Mouse (Mus musculus) MEL (cell line): Measurements from ENCODE around the gene Fbxl12. TPM values are rescaled to one million over a fixed set of nuclear protein-coding genes. Genes with fewer than 3 reads are reported as not detected.

Experiments
- DNase-seq: peaks from one replicate; pipeline ENCODE4 v3.0.0; 2011; ENCODE audit warnings: low read depth, low spot score
- H3K27ac ChIP-seq: 2 replicates; pipeline ENCODE4 v1.5.1; 2012; ENCODE audit warnings: low read depth, mild to moderate bottlenecking, control low read depth, low read length, moderate library complexity; ENCODE audit not compliant: control insufficient read depth
- H3K27me3 ChIP-seq, 2 experiments: fragments of 150-350 bp in 1 of 2; sonication (generic) in 1 of 2; 2 replicates each; pipeline ENCODE4 v1.6.1; 2012; ENCODE audit warnings: low read length in 2 of 2, mild to moderate bottlenecking in 2 of 2, improper control_type of control experiment in 1 of 2, moderate library complexity in 1 of 2; ENCODE audit not compliant: insufficient read depth in 2 of 2, control insufficient read depth in 1 of 2
- H3K36me3 ChIP-seq, 2 experiments: 2 replicates each; pipeline ENCODE4 v1.6.1; 2012 to 2014; ENCODE audit warnings: low read length in 2 of 2, improper control_type of control experiment in 1 of 2, inconsistent platforms in 1 of 2, mild to moderate bottlenecking in 1 of 2; ENCODE audit not compliant: insufficient read depth in 2 of 2, control insufficient read depth in 1 of 2
- H3K4me1 ChIP-seq, 2 experiments: fragments of 150-350 bp in 1 of 2; sonication (generic) in 1 of 2; 2 replicates each; pipeline ENCODE4 v1.6.1; 2012; ENCODE audit warnings: low read length in 2 of 2, improper control_type of control experiment in 1 of 2, mild to moderate bottlenecking in 1 of 2; ENCODE audit not compliant: insufficient read depth in 2 of 2, control insufficient read depth in 1 of 2
- H3K4me3 ChIP-seq, 2 experiments: fragments of 150-350 bp in 1 of 2; sonication (generic) in 1 of 2; 2 replicates each; pipeline ENCODE4 v1.5.1; 2012; ENCODE audit warnings: low read depth in 2 of 2, low read length in 2 of 2, mild to moderate bottlenecking in 2 of 2, moderate library complexity in 2 of 2, control low read depth in 1 of 2, improper control_type of control experiment in 1 of 2; ENCODE audit not compliant: control insufficient read depth in 1 of 2, insufficient read depth in 1 of 2
- H3K79me2 ChIP-seq: 2 replicates; pipeline ENCODE4 v1.6.1; 2012; ENCODE audit warnings: mild to moderate bottlenecking, low read length, moderate library complexity; ENCODE audit not compliant: control insufficient read depth, poor library complexity, insufficient read depth
- H3K9ac ChIP-seq: 2 replicates; pipeline ENCODE4 v1.6.1; 2012; ENCODE audit warnings: low read depth, mild to moderate bottlenecking, control low read depth, low read length, moderate library complexity; ENCODE audit not compliant: control insufficient read depth, poor library complexity, severe bottlenecking
- H3K9me3 ChIP-seq: fragments of 150-350 bp; sonication (generic); replicated peaks from 2 replicates; pipeline ENCODE4 v1.6.1; 2012; ENCODE audit warnings: mild to moderate bottlenecking, low read length, improper control_type of control experiment, moderate library complexity; ENCODE audit not compliant: insufficient read depth
- BHLHE40 ChIP-seq: IDR thresholded peaks from 2 replicates; pipeline ENCODE4 v1.6.1; 2012; ENCODE audit warnings: low read depth, mild to moderate bottlenecking, inconsistent platforms, low read length, improper control_type of control experiment, borderline replicate concordance
- CHD1 ChIP-seq: IDR thresholded peaks from 2 replicates; pipeline ENCODE4 v1.6.1; 2012; ENCODE audit warnings: low read depth, mild to moderate bottlenecking, inconsistent platforms, low read length, improper control_type of control experiment
- CHD2 ChIP-seq: IDR thresholded peaks from 2 replicates; pipeline ENCODE4 v1.6.1; 2011; ENCODE audit warnings: low read length, improper control_type of control experiment
- CTCF ChIP-seq, 3 experiments: IDR thresholded peaks in 2 of 3; conservative IDR thresholded peaks in 1 of 3; 2 replicates each; pipeline ENCODE4 v1.5.1; 2011 to 2012; ENCODE audit warnings: low read length in 3 of 3, low read depth in 2 of 3, mild to moderate bottlenecking in 2 of 3, improper control_type of control experiment in 1 of 3, inconsistent platforms in 1 of 3, mixed read lengths in 1 of 3, moderate library complexity in 1 of 3; ENCODE audit not compliant: control insufficient read depth in 1 of 3, insufficient read depth in 1 of 3, poor library complexity in 1 of 3, severe bottlenecking in 1 of 3
- E2F4 ChIP-seq: IDR thresholded peaks from 2 replicates; pipeline ENCODE4 v1.6.1; 2011; ENCODE audit warnings: low read depth, low read length, improper control_type of control experiment, borderline replicate concordance
- ELF1 ChIP-seq: IDR thresholded peaks from 2 replicates; pipeline ENCODE4 v1.6.1; 2014; ENCODE audit warnings: low read depth, mild to moderate bottlenecking, inconsistent platforms, low read length, improper control_type of control experiment, moderate library complexity
- EP300 ChIP-seq, 2 experiments: IDR thresholded peaks; 2 replicates each; pipeline ENCODE4 v1.6.1; 2011; ENCODE audit warnings: improper control_type of control experiment in 2 of 2, low read length in 2 of 2, low read depth in 1 of 2, mild to moderate bottlenecking in 1 of 2
- ETS1 ChIP-seq: IDR thresholded peaks from 2 replicates; pipeline ENCODE4 v1.6.1; 2012; ENCODE audit warnings: low read depth, mild to moderate bottlenecking, inconsistent platforms, low read length, improper control_type of control experiment, moderate library complexity
- GABPA ChIP-seq: IDR thresholded peaks from 2 replicates; pipeline ENCODE4 v1.6.1; 2012; ENCODE audit warnings: low read depth, mild to moderate bottlenecking, inconsistent platforms, low read length, improper control_type of control experiment, moderate library complexity
- GATA1 ChIP-seq: IDR thresholded peaks from 2 replicates; pipeline ENCODE4 v1.6.1; 2011; ENCODE audit warnings: low read depth, low read length, improper control_type of control experiment
- HCFC1 ChIP-seq: IDR thresholded peaks from 2 replicates; pipeline ENCODE4 v1.6.1; 2012; ENCODE audit warnings: low read depth, mild to moderate bottlenecking, inconsistent platforms, low read length, improper control_type of control experiment, moderate library complexity
- JUND ChIP-seq: IDR thresholded peaks from 2 replicates; pipeline ENCODE4 v1.6.1; 2011; ENCODE audit warnings: low read depth, mild to moderate bottlenecking, improper control_type of control experiment, low read length
- KAT2A ChIP-seq: conservative IDR thresholded peaks from 2 replicates; pipeline ENCODE4 v1.6.1; 2012; ENCODE audit warnings: low read depth, low read length, improper control_type of control experiment, inconsistent platforms
- MAFK ChIP-seq: IDR thresholded peaks from 2 replicates; pipeline ENCODE4 v1.6.1; 2011; ENCODE audit warnings: low read depth, mild to moderate bottlenecking, low read length, improper control_type of control experiment, borderline replicate concordance
- MAX ChIP-seq: IDR thresholded peaks from 2 replicates; pipeline ENCODE4 v1.6.1; 2011; ENCODE audit warnings: low read length, improper control_type of control experiment
- MAZ ChIP-seq: IDR thresholded peaks from 2 replicates; pipeline ENCODE4 v1.6.1; 2012; ENCODE audit warnings: low read depth, mild to moderate bottlenecking, inconsistent platforms, low read length, improper control_type of control experiment
- MEF2A ChIP-seq: IDR thresholded peaks from 2 replicates; pipeline ENCODE4 v1.6.1; 2014; ENCODE audit warnings: low read depth, mild to moderate bottlenecking, inconsistent platforms, low read length, improper control_type of control experiment; ENCODE audit not compliant: poor library complexity, insufficient replicate concordance, severe bottlenecking; ENCODE audit errors: extremely low read depth
- MXI1 ChIP-seq: IDR thresholded peaks from 2 replicates; pipeline ENCODE4 v1.6.1; 2011; ENCODE audit warnings: mild to moderate bottlenecking, low read depth, low read length, improper control_type of control experiment
- MYB ChIP-seq: IDR thresholded peaks from 2 replicates; pipeline ENCODE4 v1.6.1; 2011; ENCODE audit warnings: mild to moderate bottlenecking, low read depth, low read length, improper control_type of control experiment
- MYC ChIP-seq: IDR thresholded peaks from 2 replicates; pipeline ENCODE4 v1.6.1; 2011; ENCODE audit warnings: low read depth, mild to moderate bottlenecking, low read length, improper control_type of control experiment, moderate library complexity
- NELFE ChIP-seq: IDR thresholded peaks from 2 replicates; pipeline ENCODE4 v1.6.1; 2011; ENCODE audit warnings: low read depth, low read length, improper control_type of control experiment
- NRF1 ChIP-seq: IDR thresholded peaks from 2 replicates; pipeline ENCODE4 v1.6.1; 2014; ENCODE audit warnings: low read depth, mild to moderate bottlenecking, inconsistent platforms, low read length, improper control_type of control experiment, moderate library complexity; ENCODE audit not compliant: poor library complexity, insufficient read depth, severe bottlenecking
- POLR2A ChIP-seq, 2 experiments: IDR thresholded peaks; 2 replicates each; pipeline ENCODE4 v1.6.1; 2011 to 2012; ENCODE audit warnings: low read length in 2 of 2, mild to moderate bottlenecking in 2 of 2, control low read depth in 1 of 2, improper control_type of control experiment in 1 of 2, low read depth in 1 of 2, moderate library complexity in 1 of 2; ENCODE audit not compliant: control insufficient read depth in 1 of 2, insufficient read depth in 1 of 2, poor library complexity in 1 of 2
- RCOR1 ChIP-seq: IDR thresholded peaks from 2 replicates; pipeline ENCODE4 v1.6.1; 2012; ENCODE audit warnings: low read depth, mild to moderate bottlenecking, inconsistent platforms, low read length, improper control_type of control experiment
- SIN3A ChIP-seq: IDR thresholded peaks from 2 replicates; pipeline ENCODE4 v1.6.1; 2012; ENCODE audit warnings: low read length, improper control_type of control experiment, inconsistent platforms
- SMC3 ChIP-seq: IDR thresholded peaks from 2 replicates; pipeline ENCODE4 v1.6.1; 2011; ENCODE audit warnings: low read depth, low read length, improper control_type of control experiment
- TAL1 ChIP-seq: IDR thresholded peaks from 2 replicates; pipeline ENCODE4 v1.6.1; 2012; ENCODE audit warnings: mild to moderate bottlenecking, inconsistent platforms, low read length, moderate library complexity, mixed read lengths
- TBP ChIP-seq: IDR thresholded peaks from 2 replicates; pipeline ENCODE4 v1.8.0; 2011; ENCODE audit warnings: low read depth, low read length, improper control_type of control experiment
- TCF12 ChIP-seq: IDR thresholded peaks from 2 replicates; pipeline ENCODE4 v1.6.1; 2014; ENCODE audit warnings: low read depth, mild to moderate bottlenecking, inconsistent platforms, low read length, improper control_type of control experiment, moderate library complexity
- UBTF ChIP-seq: IDR thresholded peaks from 2 replicates; pipeline ENCODE4 v1.6.1; 2012; ENCODE audit warnings: low read depth, mild to moderate bottlenecking, inconsistent platforms, low read length, improper control_type of control experiment, moderate library complexity, borderline replicate concordance; ENCODE audit not compliant: insufficient read depth
- USF1 ChIP-seq: IDR thresholded peaks from 2 replicates; pipeline ENCODE4 v1.6.1; 2014; ENCODE audit warnings: low read depth, mild to moderate bottlenecking, inconsistent platforms, low read length, improper control_type of control experiment, moderate library complexity
- USF2 ChIP-seq, 2 experiments: IDR thresholded peaks; 2 replicates each; pipeline ENCODE4 v1.6.1; 2011 to 2012; ENCODE audit warnings: improper control_type of control experiment in 2 of 2, low read length in 2 of 2, borderline replicate concordance in 1 of 2, inconsistent platforms in 1 of 2, low read depth in 1 of 2, mild to moderate bottlenecking in 1 of 2; ENCODE audit not compliant: insufficient read depth in 1 of 2
- ZC3H11A ChIP-seq: IDR thresholded peaks from 2 replicates; pipeline ENCODE4 v1.6.1; 2012; ENCODE audit warnings: low read depth, mild to moderate bottlenecking, inconsistent platforms, low read length, improper control_type of control experiment
- ZKSCAN1 ChIP-seq: IDR thresholded peaks from 2 replicates; pipeline ENCODE4 v1.6.1; 2012; ENCODE audit warnings: low read depth, mild to moderate bottlenecking, inconsistent platforms, low read length, improper control_type of control experiment, moderate library complexity
- ZMIZ1 ChIP-seq: IDR thresholded peaks from 2 replicates; pipeline ENCODE4 v1.6.1; 2012; ENCODE audit warnings: low read depth, mild to moderate bottlenecking, inconsistent platforms, low read length, improper control_type of control experiment, moderate library complexity
- ZNF384 ChIP-seq: IDR thresholded peaks from 2 replicates; pipeline ENCODE4 v1.6.1; 2012; ENCODE audit warnings: low read depth, mild to moderate bottlenecking, inconsistent platforms, low read length, improper control_type of control experiment
- polyA plus RNA-seq, 2 experiments: library from polyadenylated mRNA; stranded (reverse) in 1 of 2; unstranded in 1 of 2; fragments of >175 nt in 1 of 2; fragments of >200 nt in 1 of 2; gene quantifications; 2 replicates each; pipeline versions ENCODE4 v1.2.1 to v1.2.4; 2012; ENCODE audit warnings: low replicate concordance in 2 of 2, low read depth in 1 of 2; ENCODE audit not compliant: insufficient read length in 2 of 2, insufficient read depth in 1 of 2, missing spikeins in 1 of 2
- total RNA-seq: library from RNA; depleted of rRNA; stranded (reverse); fragments of 300-350 nt; gene quantifications from 2 replicates; pipeline ENCODE4 v1.2.3, GENCODE M21; 2012; rRNA removed

Fbxl12 gene
- total RNA-seq (14.9 and 16.4 TPM in 2 replicates), polyA plus RNA-seq (10 to 100 TPM in 1 of 2 experiments, not detected in 1; 44.0 TPM)

DNA sequence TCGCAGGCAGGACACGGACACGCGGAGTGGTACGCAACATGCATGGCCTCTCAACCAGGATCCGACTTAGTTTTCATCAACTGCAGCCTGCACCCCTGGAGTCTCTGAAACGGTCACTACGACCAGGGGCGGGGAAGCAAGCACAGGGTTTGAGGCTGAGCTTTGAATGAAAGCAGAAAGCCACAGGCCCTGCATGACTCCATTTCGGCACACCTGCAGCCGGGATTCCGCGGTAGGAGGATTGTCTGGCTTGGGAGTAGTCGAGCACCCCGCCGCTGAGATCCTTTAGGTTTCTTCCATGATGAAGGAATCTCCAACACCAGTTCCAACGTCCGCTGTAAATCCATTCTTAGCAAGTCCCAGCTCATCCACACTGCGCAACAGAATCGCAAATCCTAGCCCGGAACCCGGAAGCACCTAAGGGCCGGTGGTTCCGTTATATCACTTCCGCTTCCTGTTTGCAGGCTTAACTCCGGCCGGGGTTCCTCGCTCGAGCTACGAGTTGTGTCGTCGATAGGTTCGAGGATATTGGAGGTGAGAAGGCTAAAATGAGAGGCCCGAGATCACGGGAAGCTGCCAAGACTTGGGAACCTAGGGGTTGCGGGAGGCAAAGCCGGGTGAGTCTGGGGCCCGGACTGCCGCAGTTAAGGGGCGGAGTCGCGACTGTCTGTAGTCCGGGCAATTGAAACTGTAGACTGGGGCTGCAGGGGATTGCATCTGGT, at the start of gene Fbxl12:
Fbxl12 (minus strand) TSS at position 408 of the 722 bp plus-strand sequence.
- H3K4me1 ChIP-seq, result peaks cover 3 to 16% of the 10 kb centered on the region in 2 experiments
- peaks cover 63% of the 10 kb centered on the region for H3K79me2 ChIP-seq
- H3K27ac ChIP-seq, result peak within 1 kb of the TSS; percentile 83
- peak; percentile 100 for DNase-seq
- peaks cover 10 to 24% of the 10 kb centered on the region in 2 experiments for H3K36me3 ChIP-seq
- peak within 1 kb of the TSS; percentile 80 for H3K9ac ChIP-seq
- H3K9me3 ChIP-seq, result no peaks in the 10 kb centered on the region
- H3K4me3 ChIP-seq, result peak within 1 kb of the TSS; percentile 83 to 93
- no peaks in the 10 kb centered on the region for H3K27me3 ChIP-seq
- TF ChIP-seq GATA1 (peak; percentile 9; the same call in 1 of the 2 replicates), BHLHE40 (no peak), CHD1 (no peak), USF1 (no peak), POLR2A (IDR thresholded peaks at IDR 0.05; ENCODE audit: control insufficient read depth in 1 of 2, insufficient read depth in 1 of 2, low read depth in 1 of 2, low read length in 2 of 2, poor library complexity in 1 of 2) (peak; percentile 96 to 100), NRF1 (no peak), MAX (no peak), GABPA (no peak), ZMIZ1 (no peak), MEF2A (no peak), SMC3 (no peak), CHD2 (no peak), UBTF (0 out of 2 replicates have a peak, but pooled peaks have one; percentile 26), NELFE (no peak), RCOR1 (no peak), MXI1 (no peak), E2F4 (no peak), ZC3H11A (no peak), USF2 (IDR thresholded peaks at IDR 0.05; ENCODE audit: borderline replicate concordance in 1 of 2, insufficient read depth in 1 of 2, low read depth in 1 of 2, low read length in 2 of 2) (no peak), MAFK (no peak), ZNF384 (no peak), KAT2A (no peak), TAL1 (no peak), CTCF (IDR thresholded peaks at IDR 0.05 in 2 of 3, conservative IDR thresholded peaks at IDR 0.05 in 1 of 3; ENCODE audit: control insufficient read depth in 1 of 3, insufficient read depth in 1 of 3, low read depth in 2 of 3, low read length in 3 of 3, poor library complexity in 1 of 3, severe bottlenecking in 1 of 3) (no peak), SIN3A (no peak), TCF12 (no peak), ELF1 (no peak), HCFC1 (no peak), ETS1 (no peak), MYB (no peak), TBP (peak; percentile 95), ZKSCAN1 (no peak), MAZ (no peak), EP300 (IDR thresholded peaks at IDR 0.05; ENCODE audit: low read depth in 1 of 2, low read length in 2 of 2) (no peak), JUND (no peak), MYC (no peak)
